Mouse (Mus musculus) lung, postnatal 14 days (tissue): ENCODE data around the gene Arhgap45.
A peak's percentile ranks its signal among the peaks of the same experiment; 100 is the strongest.

Source experiments
- DNase-seq: peaks from one replicate; pipeline ENCODE4 v3.0.0; 2021

The Arhgap45 gene

DNA sequence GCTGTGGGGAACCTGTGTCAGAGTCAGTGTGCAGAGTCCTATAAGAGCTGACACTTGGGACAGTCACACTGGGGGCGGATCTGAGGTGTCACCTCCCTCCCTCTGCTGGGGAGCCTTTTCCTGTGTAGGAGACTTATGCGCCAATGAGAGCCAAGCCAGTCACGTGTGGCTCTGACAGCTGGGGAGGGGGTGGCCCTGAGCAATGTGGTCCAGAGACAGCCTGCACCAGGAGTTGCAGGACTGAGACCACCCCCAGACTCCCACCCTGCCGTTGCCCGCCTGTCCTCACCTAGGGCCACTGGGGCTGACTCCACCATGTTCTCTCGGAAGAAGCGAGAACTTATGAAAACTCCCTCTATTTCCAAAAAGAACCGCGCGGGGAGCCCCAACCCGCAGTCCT, at the start of gene Arhgap45:
Gene Arhgap45 (plus strand): TSS at position 143 of the 400 bp plus-strand sequence.
- peak; percentile 59 for DNase-seq

DNA sequence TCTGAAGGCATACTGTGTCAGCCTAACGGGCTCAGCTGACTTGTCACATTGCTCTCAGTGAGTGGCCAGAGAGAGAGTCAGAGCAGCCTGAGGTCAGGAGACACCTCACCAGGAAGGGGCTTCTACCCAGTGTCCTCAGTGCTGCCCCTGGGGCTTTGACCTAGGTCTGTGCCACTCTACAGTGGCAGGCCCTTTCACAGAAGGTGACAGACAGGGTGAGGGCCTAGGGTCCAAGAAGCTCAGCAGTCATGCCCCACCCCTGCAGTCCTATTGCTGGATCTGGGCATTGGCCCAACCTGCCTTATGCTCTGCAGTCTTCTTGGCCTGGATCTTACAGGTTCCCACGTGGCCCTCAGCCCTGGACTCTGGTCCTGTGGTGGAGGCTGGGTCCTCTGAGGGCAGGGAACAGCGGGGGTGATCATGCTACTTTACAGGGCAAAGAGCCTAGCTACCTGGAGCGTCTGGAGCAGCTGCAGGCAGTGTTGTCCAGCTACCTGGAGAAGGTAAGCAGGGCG, 49.5 kb upstream of the Arhgap45 start:
- DNase-seq = no peak

DNA sequence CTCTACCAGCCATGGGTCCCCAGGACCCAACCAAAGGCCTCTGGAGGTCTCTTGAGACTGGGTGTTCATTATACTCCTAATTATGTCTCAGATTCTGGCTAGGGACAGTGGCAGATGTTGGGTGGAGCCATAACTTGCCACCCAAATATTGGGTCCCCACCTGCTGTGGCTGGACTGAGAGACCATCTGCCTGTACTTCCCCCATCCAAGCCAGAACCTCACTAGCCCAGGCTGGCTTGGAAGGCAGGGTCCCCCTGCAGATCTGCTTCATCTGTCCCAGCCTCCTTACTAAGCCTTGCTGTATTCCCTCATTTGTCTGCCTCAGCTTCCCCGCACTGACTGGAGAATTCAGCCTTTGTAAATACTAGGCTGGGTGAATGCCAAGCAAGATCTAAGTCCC, 48.3 kb upstream of the Arhgap45 start:
- no peak for DNase-seq

DNA sequence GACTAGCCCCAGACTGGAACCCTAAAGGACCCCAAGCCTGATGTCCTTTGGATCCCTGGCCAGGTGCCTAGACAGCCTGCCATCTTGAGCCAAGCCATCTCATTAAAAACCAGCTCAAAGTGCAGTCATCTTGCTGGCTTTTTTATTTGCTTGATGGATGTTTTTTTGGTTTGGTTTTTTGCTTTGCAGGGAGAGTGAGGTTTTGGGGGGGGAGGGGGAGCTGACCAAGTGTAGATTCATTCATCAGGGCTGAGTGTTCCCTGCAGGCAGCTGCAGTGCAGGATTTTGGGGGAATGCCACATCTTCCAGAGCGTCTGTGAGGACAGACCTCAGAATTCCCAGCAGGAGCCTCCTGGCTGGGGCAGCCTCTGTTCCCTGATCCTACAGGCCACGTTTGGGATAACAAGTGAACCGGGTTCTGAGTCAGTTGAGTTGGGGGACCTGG, 47.3 kb upstream of the Arhgap45 start:
- no peak for DNase-seq

DNA sequence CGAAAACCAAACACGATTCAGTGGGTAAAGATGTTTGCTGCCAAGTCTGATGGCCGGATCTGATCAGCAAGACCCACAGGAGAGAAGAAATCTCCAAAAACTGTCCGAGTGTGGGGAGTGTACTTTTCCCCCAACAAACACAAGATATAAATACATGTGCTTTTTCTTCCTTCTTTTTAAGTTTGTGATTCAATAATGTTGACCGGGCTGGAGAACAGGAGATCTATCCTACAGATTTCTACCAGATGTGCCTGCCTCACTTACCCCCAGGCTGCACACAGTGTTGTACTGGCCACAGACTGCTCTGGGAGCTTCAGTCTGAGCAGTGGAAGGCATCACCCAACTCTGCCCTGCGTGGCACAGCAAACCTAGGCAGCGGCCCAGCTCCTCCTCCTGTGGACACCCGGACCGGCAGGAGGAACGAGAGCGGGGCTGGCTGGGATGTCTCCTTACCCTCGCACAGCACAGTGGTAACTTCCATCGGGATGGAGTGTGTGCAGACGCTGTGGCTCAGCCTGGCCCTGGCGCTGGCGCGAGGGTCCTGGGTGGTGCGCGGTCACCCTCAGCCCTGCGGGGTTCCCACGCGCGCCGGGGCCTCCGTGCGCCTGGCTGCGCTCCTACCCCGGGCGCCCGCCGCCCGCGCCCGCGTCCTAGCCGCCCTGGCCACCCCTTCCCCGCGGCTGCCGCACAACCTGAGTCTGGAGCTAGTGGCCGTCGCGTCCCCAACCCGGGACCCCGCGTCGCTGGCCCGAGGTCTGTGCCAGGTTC, 45.9 kb upstream of the Arhgap45 start, which contains the start of gene Grin3b:
Gene Grin3b (plus strand): TSS at position 301 of the 768 bp plus-strand sequence.
- DNase-seq = no peak

DNA sequence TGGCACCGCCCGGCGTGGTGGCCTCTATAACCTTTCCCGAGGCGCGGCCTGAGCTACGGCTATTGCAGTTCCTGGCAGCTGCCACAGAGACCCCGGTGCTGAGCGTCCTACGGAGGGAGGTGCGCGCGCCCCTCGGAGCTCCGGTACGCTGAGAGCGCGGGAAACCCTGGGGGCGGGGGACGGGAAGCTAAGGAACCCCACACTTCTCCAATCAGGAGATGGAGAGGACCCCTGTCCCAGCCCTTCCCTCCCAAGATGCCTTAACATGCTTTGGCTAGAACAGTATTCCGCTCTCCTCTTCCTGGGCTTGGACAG, 45.3 kb upstream of the Arhgap45 start:
- no peak for DNase-seq

DNA sequence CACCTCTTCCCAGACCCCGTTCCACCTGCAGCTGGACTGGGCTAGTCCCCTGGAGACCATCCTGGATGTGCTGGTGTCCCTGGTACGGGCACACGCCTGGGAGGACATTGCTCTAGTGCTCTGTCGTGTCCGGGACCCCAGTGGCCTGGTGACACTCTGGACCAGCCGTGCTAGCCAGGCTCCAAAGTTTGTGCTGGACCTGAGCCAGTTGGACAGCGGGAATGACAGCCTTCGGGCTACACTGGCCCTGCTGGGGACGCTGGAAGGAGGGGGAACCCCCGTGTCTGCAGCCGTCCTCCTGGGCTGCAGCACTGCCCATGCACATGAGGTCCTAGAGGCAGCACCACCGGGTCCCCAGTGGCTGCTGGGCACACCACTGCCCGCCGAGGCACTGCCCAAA, 43.6 kb upstream of the Arhgap45 start:
- DNase-seq = peak; percentile 40

DNA sequence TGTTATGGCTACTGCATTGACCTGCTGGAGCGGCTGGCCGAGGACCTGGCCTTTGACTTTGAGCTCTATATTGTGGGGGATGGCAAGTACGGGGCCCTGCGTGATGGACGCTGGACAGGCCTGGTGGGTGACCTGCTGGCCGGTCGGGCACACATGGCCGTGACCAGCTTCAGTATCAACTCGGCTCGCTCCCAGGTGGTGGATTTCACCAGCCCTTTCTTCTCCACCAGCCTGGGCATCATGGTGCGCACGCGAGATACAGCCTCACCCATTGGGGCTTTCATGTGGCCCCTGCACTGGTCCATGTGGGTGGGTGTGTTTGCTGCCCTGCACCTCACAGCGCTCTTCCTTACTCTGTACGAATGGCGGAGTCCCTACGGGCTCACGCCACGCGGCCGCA, 42.4 kb upstream of the Arhgap45 start:
- DNase-seq = no peak

DNA sequence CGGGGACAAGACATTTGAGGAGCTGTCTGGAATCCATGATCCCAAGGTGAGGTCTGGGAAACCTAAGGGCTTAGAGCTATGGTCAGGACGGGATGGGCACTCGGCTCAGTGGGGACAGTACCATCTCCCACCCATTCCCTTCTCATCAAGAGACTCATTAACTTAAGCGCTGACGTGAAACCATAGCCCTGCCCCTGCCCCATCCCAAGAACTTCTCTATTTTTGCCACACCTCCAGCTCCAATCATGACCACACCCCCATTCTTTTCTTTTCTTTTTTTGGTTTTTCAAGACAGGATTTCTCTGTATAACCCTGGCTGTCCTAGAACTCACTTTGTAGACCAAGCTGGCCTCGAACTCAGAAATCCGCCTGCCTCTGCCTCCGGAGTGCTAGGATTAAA, 41.8 kb upstream of the Arhgap45 start:
- no peak for DNase-seq

DNA sequence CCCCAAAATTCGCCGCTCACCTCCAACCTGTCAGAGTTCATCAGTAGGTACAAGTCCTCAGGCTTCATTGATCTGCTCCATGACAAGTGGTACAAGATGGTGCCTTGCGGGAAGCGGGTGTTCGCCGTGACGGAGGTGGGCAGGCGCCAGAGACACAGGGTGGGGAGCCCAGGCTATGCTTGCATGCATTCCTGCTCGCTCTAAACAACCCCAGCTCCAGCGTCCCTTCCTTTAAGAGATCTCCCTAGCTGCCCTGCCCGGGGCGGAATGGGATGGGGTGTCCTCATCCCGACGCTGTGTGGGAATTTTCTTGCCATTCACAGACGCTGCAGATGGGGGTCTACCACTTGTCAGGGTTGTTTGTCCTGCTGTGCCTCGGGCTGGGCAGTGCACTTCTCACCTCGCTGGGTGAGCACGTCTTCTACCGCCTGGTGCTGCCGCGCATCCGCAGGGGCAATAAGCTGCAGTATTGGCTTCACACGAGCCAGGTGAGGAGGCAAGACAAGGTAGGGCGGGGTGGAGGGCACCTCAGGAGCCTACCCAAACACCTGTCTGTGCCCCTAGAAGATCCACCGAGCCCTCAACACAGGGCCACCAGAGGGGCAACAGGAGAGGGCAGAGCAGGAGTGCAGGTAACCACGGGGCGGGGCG, 40.3 kb upstream of the Arhgap45 start:
- no peak for DNase-seq

DNA sequence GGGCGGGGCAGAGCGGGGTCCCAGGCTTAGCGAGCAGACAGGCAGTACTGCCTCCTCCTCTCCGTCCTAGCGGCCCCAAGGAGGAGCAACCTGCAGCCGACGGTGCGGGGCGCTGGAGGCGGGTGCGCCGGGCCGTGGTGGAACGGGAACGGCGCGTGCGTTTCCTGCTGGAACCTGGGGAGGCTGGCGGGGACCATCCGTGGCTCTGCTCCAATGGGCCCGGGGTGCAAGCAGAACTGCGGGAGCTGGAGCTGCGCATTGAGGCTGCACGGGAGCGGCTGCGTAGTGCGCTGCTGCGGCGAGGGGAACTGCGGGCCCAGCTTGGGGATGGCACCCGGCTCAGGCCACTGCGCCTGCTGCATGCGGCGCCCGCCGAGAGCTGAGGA, 39.7 kb upstream of the Arhgap45 start:
- DNase-seq = no peak

DNA sequence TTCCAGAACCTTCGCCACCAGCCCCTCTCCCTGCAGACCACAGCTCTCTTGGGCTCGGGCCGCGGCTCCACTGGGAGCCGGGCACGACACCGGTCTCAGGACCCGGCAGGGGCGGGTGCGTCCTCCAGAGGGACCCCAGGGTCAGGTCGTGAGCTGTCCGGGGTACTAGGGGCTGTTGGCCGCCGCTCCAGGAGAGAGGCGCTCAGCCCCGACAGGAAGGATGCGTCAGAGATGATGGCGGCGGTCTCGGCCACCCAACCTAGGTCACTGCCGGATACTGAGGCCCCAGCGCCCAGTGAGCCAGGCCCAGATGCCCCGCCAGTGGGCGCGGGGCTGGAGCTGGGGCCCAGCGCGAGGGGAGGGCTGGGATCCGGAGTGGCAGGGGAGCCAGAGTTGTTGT, 39.1 kb upstream of the Arhgap45 start:
- no peak for DNase-seq

DNA sequence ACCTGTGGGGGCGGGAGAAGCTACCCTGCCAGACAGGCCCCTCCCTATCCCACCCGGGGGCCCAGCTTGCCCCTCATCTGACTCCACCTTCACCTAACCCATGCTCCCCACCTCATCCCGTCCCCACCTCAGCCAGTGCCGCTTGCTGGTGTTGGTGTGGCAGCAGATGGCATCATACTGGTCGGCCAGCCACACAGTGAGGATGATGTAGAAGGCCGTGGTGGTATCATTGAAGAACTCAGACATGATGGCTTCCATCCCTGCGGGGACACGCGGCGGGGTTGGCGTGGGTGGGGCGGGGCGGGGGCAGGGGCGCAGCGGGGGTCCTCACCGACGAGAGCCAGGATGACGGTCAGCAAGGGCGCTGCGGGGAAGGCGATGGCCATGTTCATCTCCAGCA, 38.4 kb upstream of the Arhgap45 start:
- DNase-seq = no peak

DNA sequence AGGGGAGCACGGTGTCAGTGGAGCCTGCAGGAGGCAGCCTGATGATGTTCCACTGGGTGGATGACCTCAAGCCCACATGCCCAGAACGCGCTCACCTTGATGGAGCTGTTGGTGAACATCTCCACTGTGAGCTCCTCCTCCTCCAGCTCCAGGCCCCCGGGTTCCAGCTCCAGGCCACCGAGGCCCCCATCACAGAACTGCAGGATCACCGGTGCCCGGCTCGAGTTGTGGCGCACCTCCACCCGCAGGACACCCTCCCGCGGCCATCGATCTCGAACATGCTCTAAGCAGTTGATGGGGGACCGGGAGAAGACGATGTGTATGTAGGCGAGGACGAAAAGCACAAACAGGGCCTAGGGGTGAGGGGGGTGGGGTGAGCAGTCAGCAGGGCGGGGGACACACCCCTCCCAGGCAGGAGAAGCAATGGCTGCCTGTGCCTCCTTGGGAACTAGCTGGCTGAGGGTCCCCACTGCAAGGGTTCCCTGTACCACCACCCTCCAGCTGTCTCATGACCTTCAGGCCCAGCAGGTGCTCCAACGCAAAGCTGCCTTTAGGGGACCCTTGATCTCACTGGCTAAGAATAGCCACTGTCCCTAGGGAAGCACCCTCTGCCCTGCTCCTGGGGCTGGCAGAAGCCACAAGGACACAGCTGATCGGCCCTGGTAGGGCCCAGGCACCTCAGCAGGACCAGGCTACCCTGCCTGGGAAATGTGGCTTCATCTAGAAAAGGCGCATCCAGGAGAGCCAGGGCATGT, 36.9 kb upstream of the Arhgap45 start:
- no peak for DNase-seq

DNA sequence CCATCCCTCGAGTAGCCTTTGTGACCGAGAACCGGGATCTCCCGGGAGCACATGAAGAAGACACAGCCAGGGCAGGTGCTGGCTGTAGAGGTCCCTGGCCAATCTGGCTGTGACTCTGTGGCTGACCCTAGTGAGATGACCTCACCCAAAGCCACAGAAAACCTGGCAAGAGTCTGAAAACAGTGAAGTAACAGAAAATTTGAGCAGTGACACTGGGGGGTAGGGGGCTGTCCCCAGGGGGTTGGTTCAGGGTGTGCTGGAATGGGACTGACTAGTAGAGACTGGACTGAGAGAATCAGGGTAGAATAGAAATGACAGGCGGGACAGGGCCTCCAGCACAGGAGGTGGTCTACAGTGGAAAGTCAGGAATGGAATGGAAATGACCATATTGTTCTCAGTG, 33.2 kb upstream of the Arhgap45 start:
- no peak for DNase-seq

DNA sequence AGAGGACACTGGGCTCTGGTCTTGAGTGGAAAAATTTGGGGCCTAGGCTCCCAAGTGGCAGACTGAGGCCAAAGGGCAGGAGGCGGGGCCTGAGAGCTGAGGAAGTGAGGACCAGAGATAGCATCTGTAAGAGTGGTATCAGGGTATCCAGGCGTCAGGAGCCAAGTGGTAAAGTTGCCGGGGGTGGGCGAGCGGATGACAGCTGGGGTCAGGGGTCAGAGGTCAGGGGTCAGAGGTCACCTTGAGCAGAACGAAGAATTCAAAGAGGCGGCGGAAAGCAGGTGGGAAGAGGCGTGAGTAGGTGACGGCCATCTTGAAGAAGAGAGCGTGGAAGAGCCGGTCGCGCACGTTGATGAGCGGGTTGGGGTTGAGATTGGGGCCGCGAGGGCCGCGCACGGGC, 32.8 kb upstream of the Arhgap45 start:
- DNase-seq = peak; percentile 56

DNA sequence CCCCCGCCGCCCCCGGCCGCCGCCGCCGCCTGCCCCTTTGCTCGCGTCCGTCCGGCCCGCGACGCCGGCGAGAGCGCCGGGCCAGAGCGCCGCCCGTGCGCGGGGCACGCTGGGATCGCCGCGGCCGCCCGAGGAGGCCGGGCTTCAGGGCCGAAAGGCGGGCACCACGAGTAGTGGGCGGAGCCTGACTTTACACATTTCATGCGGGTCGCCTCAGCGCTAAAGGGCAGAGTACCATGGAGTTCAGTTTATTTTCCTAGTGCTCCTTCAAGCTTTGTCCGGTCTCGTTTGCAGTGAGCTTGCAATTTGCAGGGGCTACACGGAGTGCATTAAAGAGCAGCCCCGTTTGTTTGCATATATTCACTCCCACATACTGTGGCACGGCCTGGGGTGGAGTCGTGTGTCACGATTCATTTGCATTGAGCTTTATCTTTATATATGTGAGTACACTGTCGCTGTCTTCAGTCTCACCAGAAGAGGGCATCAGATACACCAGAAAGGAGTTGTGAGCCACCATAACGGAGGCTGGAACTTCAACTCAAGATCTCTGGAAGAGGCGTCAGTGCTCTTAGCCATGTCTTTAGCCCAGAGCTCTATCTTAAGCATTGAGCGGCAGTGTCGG, 32.1 kb upstream of the Arhgap45 start, which contains the start of gene Tmem259:
Gene Tmem259 (minus strand): TSS at position 136 of the 622 bp plus-strand sequence.
- peak; percentile 89 for DNase-seq

DNA sequence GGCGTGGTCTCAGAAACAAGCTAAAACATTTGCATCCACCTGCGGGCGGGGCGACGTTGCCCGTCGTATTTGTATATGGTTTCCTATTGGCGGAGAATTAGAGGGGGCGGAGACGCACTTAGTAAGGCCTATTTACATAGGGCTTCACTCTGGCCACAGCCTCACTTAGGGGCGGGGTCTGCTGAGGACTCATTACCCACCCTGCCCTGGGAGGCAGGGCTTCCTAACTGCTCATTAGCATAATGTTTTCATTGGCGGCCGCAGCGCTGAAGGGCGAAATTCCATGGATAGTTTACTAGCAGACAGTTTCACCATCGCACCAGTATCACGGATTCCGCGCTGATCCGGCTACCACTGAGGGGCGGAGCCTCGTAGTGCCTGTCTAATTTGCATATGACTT, 31.6 kb upstream of the Arhgap45 start:
- DNase-seq = peak; percentile 94

DNA sequence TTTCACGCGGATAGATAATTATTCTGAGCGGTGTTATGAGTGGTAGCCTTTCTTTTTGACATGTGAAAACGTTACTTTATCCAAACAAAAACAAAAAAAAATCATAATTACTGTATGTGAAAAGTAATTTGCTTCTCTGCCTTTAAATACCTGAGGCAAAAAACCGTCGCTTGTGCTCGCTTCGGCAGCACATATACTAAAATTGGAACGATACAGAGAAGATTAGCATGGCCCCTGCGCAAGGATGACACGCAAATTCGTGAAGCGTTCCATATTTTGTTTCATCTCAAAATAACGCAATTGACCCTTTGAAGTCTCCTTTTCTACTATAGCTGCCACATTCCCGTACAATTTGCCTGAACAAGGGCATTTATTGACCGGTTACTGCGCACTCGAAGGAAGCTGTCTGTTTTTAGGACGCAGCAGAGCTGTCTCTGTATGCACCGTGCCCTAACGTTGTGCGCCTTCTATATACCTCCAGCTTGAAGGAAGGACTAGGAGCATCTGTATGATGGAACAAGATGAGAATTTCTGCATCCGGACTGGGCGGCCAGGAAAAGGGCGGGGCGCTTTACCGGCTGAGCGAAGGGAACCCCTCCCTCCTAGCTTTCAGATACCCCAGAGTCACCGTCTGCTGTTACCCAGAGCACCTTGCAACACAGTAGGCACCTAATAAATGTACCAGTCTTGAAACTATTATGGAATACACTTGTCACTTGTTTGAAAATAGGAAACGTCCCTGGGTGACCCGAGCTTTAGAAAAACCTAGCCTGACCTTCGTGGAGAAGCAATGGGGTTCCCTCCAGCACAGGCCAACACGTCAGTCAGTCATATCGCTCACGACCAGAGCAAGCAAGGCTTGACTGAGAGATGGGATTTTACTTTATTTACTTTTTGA, 30.9 kb upstream of the Arhgap45 start:
- peak; percentile 66 for DNase-seq

DNA sequence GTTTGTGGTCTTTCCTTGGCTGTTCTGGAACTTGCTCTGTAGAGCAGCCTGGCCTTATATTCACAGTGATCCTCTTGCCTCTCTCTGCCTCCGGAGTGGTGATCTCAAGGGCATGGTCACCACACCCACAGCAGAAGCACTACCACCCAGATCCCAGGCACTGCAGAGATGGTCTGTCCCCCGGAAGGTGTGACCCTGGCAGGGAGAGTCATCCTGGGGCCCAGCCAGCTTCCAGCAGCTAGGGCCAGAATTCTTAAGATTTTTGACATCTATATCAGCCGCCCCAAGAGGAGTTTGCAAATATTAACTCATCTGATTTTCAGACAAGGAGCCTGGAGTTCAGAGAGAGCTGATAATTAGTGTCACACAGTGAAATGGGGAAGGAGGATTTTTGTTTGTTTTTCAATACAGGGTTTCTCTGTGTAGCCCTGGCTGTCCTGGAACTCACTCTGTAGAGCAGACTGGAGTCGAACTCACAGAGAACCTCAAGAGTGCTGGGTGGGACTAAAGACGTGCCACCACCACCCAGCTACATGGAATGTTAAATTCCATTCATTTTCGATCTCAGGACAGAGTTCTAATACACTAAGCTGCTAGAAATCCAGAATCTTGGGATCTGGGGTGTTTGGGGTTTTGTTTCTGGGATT, 30.1 kb upstream of the Arhgap45 start:
- peak; percentile 73 for DNase-seq

DNA sequence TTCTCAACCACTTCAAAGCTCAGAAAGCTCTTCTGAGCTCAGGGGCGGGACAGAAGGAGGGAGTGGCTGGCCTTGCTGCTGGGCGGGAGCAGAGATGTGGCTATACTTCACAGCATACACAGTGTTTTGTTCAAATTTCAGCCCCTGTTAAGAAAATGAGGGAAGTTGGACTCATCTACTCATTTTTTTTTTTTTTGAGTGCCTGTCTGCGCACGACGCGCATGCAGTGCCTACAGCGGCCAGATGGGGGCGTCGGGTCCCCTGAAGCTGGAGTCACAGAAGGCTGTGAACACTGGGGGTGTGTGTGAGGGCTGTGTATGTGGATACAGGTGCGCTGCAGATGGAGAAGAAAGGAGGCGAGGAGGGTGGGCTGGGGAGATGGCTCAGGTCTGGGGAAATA, 29.5 kb upstream of the Arhgap45 start:
- DNase-seq = peak; percentile 95
